Mouse (Mus musculus) layer of hippocampus, postnatal 14 days (tissue): Measurements from ENCODE around the gene Fam174b. TPM values are rescaled to one million over a fixed set of nuclear protein-coding genes. Genes with fewer than 3 reads are reported as not detected.

ENCODE experiments used
- DNase-seq, 2 experiments: peaks; one replicate each; pipeline ENCODE4 v3.0.0; 2021 to 2022; ENCODE audit warnings: low spot score in 2 of 2, mixed read lengths in 1 of 2
- total RNA-seq, 2 experiments: library from RNA; stranded (reverse); gene quantifications; 2 replicates each; pipeline ENCODE4 v1.2.3; 2021

The Fam174b gene
- total RNA-seq, 2 experiments from 2014 or later, result 34.0 to 35.7 TPM

- DNase-seq, result no peak
These were observed 8.5 kb downstream of the Fam174b start for GRCm38 (mm10) chr7:73748437-73749108.

GRCm38 (mm10) chr7:73749339-73749738 lies 9.2 kb downstream of the Fam174b start:
- no peak for DNase-seq

GRCm38 (mm10) chr7:73749983-73750382 lies 9.9 kb downstream of the Fam174b start:
- DNase-seq, result no peak

- DNase-seq, result no peak
These were observed 13.5 kb downstream of the Fam174b start for GRCm38 (mm10) chr7:73753598-73753997.

GRCm38 (mm10) chr7:73755377-73756110 lies 15.4 kb downstream of the Fam174b start:
- no peak for DNase-seq

- DNase-seq, result no peak
These were observed 21.6 kb downstream of the Fam174b start for GRCm38 (mm10) chr7:73761691-73762189.

- no peak for DNase-seq
These were observed 24.6 kb downstream of the Fam174b start for GRCm38 (mm10) chr7:73764679-73765078.

- no peak for DNase-seq
These were observed 25.2 kb downstream of the Fam174b start for GRCm38 (mm10) chr7:73765186-73765903.

- DNase-seq, result no peak
These were observed 29.1 kb downstream of the Fam174b start for GRCm38 (mm10) chr7:73769224-73769623.

GRCm38 (mm10) chr7:73771384-73772274 lies 31.5 kb downstream of the Fam174b start:
- DNase-seq, result no peak

GRCm38 (mm10) chr7:73772275-73772765 lies 32.2 kb downstream of the Fam174b start:
- DNase-seq, result peak in 1 of 2 experiments; percentile 15

GRCm38 (mm10) chr7:73774781-73775180 lies 34.7 kb downstream of the Fam174b start:
- DNase-seq, result no peak

GRCm38 (mm10) chr7:73777777-73778176 lies 37.7 kb downstream of the Fam174b start:
- DNase-seq, result no peak

- DNase-seq, result no peak
These were observed 44.8 kb downstream of the Fam174b start for GRCm38 (mm10) chr7:73784736-73785428.

GRCm38 (mm10) chr7:73785815-73786214 lies 45.7 kb downstream of the Fam174b start:
- DNase-seq, result no peak

GRCm38 (mm10) chr7:73787513-73787912 lies 47.4 kb downstream of the Fam174b start:
- no peak for DNase-seq

- no peak for DNase-seq
These were observed 51.0 kb downstream of the Fam174b start for GRCm38 (mm10) chr7:73791096-73791495.

- no peak for DNase-seq
These were observed 52.1 kb downstream of the Fam174b start for GRCm38 (mm10) chr7:73792155-73792554.

- DNase-seq, result no peak
These were observed 52.5 kb downstream of the Fam174b start for GRCm38 (mm10) chr7:73792641-73793040.

GRCm38 (mm10) chr7:73809261-73809660 lies 69.2 kb downstream of the Fam174b start:
- no peak for DNase-seq
